Mouse (Mus musculus): ENCODE measurements around the gene Elac2.

Gene Elac2

DNA sequence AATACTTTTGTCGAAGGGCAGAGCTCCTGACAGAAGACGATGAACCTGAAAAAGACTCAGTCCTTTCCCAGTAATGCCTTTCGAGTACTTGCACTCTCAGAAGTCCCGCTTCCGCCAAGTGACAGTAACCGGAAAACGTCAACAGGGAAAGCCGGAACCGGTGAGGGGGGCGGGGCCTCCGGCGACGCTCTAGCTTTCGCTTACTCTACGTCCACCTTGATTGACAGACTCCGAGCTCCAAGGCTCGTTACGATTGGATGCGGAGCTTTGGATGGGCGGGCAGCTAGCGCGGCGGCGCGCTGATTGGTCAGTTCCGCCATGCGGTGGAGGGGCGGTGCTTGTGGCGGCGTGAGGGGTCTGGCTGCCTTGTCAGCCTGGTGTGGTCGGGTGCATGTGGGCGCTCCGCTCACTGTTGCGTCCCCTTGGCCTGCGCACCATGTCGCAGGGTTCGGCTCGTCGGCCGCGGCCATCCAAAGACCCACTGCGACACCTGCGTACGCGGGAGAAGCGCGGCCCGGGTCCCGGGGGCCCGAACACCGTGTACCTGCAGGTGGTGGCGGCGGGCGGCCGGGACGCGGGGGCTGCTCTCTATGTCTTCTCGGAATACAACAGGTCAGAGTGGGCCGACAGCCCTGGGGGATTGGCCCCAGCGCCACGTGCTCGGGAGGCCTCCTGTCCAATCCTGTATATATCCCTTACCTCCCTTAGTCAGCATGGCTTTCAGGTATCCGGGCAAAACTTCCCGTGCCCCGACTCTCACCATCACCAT lies at the start of gene Elac2:
TSS of gene Elac2 (plus strand) at position 319 of the 769 bp plus-strand sequence.
- DNase-seq (ENCODE audit: low read depth): peak; percentile 97

DNA sequence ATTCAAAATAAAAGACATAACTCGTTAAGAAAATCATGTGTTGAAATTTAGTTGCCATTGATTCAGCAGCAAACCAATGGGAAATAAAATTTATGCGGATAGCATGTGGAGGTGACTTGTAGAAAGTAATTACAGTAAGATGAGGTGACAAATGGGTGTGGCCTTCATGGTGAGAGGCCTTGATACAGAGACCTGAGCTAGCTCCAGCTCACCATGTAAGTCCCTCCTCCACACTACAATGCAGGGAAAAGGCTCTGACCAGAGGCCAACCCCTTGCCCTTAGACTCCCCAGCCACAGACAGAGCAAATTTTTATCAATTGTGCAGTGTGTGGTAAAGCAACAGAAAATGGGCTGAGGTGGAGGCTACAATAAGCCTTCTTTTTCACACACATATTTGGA lies 49.7 kb upstream of the Elac2 start:
- no peak for DNase-seq (ENCODE audit: low read depth)

DNA sequence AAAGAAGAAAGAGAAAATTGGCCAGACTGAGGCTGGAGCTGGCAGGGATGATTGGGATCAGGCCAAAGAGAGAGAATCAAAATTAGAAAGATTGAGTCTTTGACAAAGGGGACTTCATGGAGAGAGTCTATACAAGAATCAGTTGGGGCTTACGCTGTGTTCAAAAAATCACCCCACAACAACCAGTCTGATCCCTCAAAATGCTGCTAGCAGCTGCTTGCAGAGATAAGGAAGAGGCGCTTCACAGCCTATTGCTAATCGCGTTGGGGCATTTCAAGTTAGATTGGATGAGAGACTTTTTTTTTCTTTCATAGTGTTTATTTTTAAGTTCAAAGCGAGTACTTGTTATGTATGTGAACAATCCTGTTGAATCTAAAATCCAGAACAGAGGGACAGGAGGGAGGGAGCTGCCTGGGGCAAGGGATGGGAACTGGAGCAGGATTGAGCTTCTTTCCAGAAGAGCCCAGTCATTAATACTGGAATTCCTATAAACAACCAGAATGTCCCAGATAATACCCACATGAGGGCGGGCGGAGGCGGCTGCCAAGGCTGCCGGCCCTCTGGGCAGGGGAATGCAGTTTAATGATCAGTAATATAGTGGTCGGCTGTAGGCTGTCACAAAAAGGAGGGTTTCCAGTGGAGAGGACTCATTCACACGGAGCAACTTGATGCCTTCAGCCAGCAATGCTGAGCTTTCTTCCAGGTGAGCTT lies 47.6 kb upstream of the Elac2 start:
- peak; percentile 41 for DNase-seq (ENCODE audit: low read depth)

DNA sequence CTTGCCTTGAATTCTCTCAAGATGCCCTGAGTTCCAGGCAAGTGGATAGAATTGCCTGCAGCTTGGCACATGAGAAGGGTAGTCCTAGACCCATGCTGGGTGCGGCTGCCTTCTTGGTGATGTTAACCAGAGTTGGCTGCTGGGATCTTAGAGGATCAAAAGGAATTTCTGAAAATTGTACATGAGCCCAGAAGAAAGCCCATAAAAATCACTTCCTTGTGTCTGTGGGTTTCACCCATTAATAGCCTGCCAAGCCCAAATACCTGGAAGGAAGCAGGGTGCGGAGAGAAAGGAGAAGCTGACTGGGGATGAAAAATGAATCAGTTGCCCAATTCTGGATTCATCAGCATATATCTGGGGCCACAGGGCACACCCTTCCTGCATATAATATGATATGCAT lies 41.6 kb upstream of the Elac2 start:
- DNase-seq (ENCODE audit: low read depth): no peak

DNA sequence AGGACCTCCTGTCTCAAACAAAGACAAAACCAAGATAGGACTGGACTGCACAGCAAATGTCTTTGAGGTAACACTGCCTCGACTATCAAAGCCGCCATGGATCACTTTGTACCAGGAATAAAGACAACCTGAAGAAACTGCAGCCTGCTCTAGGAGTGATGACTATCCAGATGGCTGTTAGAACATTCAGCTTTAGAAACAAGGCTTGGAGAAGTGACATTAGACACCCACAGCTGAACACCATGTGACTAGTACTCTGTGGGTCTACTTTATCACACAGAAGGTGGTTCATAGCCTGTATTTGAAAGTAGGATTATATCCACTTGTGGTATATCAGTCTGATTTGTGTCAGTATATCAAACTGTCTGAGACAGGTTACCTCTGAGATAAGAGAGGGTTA lies 37.6 kb upstream of the Elac2 start:
- no peak for DNase-seq (ENCODE audit: low read depth)

DNA sequence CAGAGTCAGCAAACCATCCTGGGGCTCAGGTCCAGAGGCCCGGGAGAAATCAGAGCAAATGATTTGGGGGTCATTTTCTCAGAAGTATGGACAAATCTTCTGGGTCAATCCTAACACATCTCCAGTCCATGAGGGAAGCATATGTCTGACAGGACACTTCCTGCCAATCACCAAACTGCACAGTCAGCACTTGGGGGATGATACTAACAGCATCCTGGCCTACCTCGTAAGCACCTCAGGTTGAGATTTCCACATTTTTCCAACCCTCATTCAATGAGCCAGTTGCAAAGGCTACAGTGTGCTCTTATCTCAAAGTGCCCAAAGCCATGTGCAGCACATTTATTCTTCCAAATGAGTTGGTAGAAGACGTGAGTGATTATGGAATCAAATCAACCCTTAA lies 29.1 kb upstream of the Elac2 start:
- no peak for DNase-seq (ENCODE audit: low read depth)

DNA sequence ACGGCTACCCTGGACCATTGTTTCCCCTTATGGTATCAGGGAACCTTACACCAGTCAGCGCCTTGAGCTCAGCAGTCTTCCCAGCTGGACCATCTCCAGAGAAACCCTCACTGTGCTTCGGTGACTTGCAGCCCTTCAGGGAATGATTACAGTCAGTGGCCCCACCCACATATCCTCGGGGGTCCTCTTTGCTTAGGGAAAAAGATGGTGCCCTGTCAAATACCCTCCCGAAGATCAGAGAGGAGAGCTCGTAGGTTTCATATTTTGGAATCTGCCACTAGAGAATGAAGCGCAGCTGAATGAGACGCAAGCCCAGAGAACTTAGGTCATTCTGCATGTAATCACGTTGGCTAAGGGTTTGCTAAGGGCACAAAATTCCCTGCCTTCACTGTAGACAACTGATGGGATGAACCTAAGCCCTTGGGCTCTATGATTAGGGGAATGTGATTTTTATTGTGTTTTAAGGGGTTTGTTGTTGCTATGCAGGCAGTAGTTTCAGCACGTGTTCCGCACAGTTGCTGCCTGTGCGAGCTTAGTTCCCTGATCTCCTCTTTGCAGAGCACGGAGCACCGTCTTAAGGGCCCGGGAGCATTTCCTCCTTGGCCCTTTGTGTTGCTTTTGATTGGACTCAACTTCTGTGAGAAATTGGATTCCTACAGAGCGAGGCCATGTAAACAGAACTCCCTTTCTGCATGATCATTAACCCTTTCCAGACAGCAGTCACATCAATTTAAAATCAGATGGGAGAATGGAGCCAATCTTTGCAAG lies 21.7 kb upstream of the Elac2 start:
- no peak for DNase-seq (ENCODE audit: low read depth)

DNA sequence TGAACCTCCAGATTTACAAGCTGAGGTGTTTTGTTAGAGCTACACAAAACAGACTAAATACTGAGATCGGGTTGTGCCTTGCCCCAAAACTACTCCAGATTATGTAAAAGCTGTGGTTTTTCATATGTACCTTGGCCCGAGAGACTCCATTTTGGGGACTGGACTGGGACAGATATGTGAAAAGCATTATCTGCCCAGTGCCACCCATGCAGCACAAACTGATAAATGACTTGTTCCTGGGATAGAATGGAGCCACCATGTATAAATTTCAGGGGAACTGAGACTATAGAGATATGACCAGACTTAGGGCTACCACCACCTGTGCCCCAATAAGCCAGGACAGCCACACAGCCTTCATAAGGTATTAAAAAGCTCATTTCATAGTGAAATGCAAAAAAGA lies 16.2 kb upstream of the Elac2 start:
- DNase-seq (ENCODE audit: low read depth): peak; percentile 56

DNA sequence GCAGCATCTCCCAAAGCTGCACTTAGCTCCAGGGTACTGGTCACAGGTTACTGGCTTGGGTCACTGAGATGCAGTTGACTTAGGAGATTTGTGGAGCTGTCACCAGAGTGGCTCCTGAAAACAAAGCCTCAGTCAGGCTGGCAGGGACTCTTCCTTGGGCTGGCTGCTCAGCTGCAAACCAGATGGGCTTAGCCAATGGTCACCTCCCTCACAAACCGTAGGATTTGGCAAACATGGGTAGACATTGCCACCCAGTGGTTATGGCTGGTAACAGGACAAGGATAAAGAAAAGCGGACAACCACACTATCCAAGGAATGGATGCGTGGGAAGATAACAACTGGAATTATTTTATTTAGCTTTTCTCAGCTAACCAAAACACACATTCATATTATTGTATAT lies 10.3 kb upstream of the Elac2 start:
- peak; percentile 35 for DNase-seq (ENCODE audit: low read depth)

DNA sequence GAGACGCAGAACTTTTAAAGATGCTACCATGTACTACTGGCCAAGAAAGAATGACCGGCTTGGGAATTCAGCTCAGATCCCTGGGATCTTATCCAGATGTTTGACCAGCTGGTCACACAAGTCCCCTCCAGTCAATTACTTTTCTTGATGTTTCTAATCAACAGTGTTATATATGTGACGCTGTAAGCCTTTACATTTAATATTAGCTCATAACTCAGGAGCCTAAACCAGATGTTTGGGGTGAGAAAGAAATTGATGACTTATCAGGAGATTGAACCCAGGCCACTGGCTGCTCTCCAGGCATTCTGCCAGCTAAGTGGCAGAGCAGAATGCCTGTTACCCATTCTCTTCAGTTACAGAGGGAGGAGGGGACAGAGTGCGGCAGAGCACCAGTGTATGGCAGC lies 9.9 kb upstream of the Elac2 start:
- DNase-seq (ENCODE audit: low read depth): no peak

DNA sequence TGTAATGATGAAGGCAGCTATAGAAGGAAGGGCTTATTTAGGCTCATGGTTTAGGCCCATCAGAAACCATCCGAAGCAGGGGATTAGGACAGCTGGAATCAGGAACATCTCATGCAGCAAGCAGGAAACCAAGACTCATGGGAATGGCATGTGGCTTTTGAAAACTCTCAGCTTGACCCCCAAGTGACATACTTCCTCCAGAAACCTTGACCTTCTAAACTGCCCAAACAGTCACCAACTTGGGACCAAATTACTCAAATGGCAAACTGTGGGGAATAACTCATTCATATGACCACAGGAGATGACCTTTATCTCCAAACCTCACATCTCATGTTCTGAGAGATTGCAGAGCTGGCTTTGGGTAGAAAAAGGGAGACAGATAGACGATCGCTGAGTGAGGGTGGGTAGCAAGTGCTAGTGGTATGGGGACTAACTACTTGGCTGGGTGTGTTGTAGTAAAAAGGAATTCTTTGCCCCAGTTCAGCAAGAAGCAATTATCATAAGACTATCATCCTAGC lies 7.3 kb upstream of the Elac2 start:
- no peak for DNase-seq (ENCODE audit: low read depth)

DNA sequence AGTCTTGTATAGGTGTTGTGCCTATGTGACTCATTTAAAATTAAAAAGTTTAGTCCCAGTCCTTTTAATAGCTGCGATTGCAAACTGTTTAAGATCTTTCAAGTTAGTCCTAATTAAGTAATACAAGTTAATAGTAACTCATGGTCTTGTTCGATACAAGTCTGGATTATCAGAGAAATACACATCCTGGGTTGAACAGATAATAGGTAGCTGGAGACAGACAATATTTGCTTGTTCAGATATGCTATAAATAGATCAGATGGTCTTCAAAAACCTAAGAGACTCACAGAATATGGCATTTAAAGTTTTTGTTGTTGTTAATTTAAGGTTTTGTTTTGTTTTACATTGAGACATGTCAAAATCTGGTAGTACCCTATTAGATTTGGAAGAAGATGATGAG lies 6.4 kb upstream of the Elac2 start:
- no peak for DNase-seq (ENCODE audit: low read depth)

DNA sequence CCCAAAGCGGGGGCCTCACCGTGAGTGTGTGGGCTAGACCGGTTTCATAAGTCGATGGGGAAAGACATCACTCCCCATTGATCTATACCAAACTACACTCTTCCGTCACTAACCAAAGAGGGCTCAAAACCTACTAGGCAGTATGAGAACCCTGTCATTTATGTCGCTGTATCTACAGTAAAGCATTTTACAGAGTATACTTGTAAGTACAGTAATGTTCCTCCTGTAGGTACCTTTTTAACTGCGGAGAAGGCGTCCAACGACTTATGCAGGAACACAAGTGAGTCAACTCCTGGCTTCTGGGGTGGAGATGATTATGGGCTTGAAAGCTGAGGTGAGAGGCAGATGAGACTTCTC lies 629 bp downstream of the Elac2 start:
- peak; percentile 17 for DNase-seq (ENCODE audit: low read depth)

DNA sequence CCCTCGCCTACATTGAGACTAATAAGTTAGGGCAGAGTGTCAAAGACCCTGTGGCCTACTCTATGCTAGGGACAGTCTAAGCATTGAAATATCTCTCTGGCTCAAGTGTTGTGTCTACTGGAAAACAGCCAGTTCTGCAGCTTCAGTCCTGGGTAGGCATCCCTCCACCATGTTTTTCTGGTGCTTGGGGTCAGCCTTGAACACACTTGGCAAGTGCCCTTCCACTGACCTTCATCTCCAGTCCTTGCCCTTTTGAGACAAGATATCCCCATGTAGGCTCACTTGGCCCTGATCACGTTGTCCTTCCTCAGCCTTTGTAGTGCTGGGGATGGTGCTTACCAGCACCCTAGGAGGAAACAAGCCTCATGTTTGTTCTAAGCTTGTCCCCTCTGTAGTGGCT lies 9.7 kb downstream of the Elac2 start:
- no peak for DNase-seq (ENCODE audit: low read depth)

DNA sequence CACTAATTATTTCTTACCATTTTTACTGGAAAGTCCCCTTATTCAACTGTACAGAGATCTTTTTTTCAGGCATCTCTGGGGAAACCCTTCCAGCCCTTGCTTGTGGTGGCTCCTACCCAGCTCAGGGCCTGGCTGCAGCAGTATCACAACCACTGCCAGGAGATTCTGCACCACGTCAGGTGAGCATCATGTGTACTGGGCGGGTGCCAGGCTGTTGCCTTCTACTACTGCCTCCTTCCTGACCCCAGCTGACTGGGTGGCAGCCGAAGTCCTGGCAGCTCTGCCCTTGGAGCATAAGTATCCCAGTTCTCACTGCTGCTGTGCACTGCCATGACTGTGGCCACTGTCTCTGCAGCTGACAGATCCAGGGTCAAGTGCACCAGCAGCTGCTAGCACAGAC lies 19.6 kb downstream of the Elac2 start:
- no peak for DNase-seq (ENCODE audit: low read depth)

DNA sequence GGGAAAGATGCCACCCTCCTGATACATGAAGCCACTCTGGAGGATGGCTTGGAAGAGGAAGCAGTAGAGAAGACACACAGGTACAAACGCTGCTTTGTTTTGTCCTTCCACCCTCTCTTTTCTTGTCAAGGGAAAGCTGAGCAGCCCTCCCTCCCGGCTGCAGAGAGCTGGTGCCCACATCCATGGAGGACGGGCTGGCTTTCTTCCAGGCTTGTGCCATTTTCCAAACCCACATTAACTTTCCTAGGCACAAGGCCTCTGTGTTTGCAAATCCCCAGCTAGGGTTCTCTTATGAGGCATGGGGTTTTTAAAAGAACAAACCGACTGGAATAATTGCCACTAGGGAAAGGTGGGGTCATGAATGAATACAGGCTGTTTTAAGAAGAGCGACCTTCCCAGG lies 20.8 kb downstream of the Elac2 start:
- no peak for DNase-seq (ENCODE audit: low read depth)

DNA sequence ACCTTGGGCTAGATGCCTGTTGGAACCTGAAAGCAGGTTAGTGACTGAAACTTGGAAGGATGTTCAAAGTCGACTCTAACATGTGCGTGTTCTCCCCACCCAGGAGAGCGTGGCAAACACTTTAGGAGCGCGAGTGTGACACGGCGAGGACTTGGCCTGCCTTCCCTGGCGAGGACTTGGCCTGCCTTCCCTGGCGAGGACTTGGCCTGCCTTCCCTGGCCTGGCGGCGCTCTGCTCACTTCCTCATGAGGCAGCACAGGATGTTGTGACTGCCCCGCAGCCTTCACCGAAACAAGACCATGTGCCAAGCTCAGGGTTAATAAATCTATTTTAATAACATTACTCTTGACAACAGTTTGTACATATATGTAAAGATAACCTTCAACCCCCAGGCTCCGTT lies 22.9 kb downstream of the Elac2 start:
- no peak for DNase-seq (ENCODE audit: low read depth)

DNA sequence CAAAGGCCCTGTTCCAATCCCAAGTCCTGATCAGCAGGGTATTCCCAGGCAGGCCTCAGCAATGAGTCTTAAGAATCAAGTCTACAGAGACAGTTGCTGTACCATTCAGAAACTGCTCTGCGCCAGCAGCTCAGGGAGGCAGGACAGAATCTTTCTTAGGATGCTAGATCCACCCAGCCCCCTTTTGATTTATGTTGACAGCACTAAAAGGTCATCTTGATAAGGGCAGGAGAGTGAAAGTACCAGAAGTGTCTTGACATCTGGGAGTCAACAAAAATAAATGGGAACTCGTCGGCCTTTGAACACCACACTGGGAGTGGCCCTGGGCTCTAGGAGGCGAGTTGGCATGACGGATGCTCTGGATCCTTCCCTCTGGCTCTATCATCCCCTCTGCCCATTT lies 24.8 kb downstream of the Elac2 start:
- no peak for DNase-seq (ENCODE audit: low read depth)

DNA sequence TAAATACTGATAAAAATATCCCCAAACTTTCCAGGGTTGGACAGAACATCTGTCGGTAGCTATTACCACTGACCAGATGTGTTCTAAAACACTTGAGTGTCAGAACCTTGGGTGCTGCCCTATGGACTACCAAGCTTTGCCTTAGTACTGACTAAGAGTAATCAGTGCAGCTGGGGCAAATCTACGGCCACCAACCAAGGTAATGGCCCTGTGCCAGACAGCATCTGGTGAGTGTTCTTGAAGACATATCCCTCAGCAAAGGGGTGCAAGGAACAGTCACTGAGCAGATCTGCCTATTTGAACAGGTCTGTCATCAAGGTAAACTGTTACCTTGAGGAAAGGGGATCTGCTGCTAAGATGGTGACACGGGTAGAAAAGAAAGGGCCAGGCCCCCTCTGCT lies 26.0 kb downstream of the Elac2 start:
- DNase-seq (ENCODE audit: low read depth): no peak

DNA sequence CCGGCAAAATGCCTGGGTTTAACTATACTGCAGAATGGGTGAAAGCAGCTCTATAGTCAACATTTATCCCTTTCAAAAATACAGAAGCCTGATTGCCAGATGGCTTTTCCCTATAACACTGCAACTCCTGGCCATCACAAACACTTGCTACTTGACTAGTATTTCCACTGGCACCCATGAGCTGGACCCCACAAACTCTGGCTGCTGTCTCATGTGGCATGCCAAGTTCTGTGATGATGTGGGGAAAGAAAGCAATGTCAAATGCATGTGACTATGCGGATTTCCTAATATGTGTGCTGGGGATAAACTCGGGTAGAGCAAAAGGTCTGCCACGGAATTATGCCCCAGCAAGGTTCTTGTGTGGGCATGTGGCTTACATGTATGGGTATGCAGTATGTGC lies 27.2 kb downstream of the Elac2 start:
- no peak for DNase-seq (ENCODE audit: low read depth)

DNA sequence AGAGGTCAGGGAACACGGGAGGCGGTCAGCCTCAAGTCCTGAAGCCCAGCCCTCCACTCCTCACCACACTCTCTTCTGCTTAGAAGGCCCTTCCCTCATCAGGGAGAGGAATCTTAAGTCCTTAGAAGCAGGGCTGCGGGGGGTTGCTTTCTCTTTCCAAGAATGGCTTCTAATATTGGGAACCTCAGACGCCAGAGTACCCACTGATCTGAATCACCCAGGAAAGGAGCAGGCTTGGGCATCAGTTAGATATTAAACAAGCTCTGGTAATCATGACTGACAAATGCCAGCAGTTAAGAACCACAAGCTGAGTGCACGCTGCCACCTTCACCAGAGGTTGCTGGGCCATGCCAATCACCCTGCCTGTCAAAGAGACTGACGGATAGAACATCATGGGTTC lies 35.1 kb downstream of the Elac2 start:
- DNase-seq (ENCODE audit: low read depth): no peak

DNA sequence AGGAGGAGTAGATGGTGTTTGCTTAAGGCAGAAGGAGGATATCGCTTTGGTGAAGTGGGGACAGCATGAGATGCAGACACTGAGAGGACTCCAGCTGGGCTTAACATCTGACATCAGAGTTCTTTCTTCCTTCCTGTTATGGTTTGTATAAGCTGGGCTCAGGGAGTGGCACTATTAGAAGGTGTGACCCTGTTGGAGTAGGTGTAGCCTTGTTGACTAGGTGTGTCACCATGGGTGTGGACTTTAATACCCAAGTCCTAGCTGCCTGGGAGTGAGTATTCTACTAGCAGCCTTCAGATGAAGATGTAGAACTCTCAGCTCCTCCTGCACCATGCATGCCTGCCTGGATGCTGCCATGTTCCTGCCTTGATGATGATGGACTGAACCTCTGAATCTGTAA lies 37.9 kb downstream of the Elac2 start:
- no peak for DNase-seq (ENCODE audit: low read depth)

DNA sequence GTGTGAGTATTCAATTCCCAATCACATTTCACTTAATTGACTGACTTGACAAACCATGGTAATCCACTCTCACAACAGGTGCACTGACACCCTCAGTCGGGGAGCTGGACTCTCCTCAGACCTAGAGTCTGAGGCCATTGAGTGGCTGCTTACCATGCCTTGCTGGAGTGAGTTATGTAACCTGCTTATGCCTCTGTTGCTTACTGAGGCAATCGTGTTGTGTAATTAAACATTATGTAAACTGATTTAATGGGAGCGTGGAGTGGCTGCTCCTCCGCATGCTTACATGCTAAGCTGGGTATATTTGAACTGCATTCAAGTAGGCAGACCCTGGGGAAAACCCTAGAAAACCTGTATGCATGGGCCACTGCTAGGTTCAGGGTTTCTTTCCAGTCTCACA lies 41.9 kb downstream of the Elac2 start:
- no peak for DNase-seq (ENCODE audit: low read depth)

Measured in c-Kit-positive CD71-positive TER-119-negative erythroid progenitor cells, embryonic 14.5 days (primary cell).